Mouse (Mus musculus) heart, embryonic 11.5 days (tissue): ENCODE measurements around the gene Cct8. TPM values are rescaled to one million over a fixed set of nuclear protein-coding genes. Genes with fewer than 3 reads are reported as not detected.
A peak's percentile ranks its signal among the peaks of the same experiment; 100 is the strongest.

Experiments used
- ATAC-seq: fragments of 200-750 bp; cut with Nextera tagmentation; replicated peaks from 2 replicates; pipeline ENCODE4 v1.8.0; 2017; ENCODE audit warnings: moderate library complexity; ENCODE audit not compliant: insufficient number of reproducible peaks, low FRiP score, low TSS enrichment
- H3K27ac ChIP-seq: fragments of 300-500 bp; sonication (generic); 2 replicates; pipeline ENCODE4 v1.5.1; 2014; ENCODE audit warnings: mild to moderate bottlenecking, low read depth, low read length
- H3K27me3 ChIP-seq: fragments of 300-500 bp; sonication (generic); 2 replicates; pipeline ENCODE4 v1.6.1; 2014; ENCODE audit warnings: mild to moderate bottlenecking, low read length, mixed read lengths; ENCODE audit not compliant: control insufficient read depth, insufficient read depth
- H3K36me3 ChIP-seq: fragments of 300-500 bp; sonication (generic); 2 replicates; pipeline ENCODE4 v1.6.1; 2014; ENCODE audit warnings: mild to moderate bottlenecking, low read length, moderate library complexity, mixed read lengths; ENCODE audit not compliant: control insufficient read depth, insufficient read depth
- H3K4me1 ChIP-seq: fragments of 300-500 bp; sonication (generic); 2 replicates; pipeline ENCODE4 v1.6.1; 2014; ENCODE audit warnings: low read length; ENCODE audit not compliant: control insufficient read depth, insufficient read depth
- H3K4me2 ChIP-seq: fragments of 300-500 bp; sonication (generic); 2 replicates; pipeline ENCODE4 v1.6.1; 2014; ENCODE audit warnings: mild to moderate bottlenecking, moderate library complexity
- H3K4me3 ChIP-seq: fragments of 300-500 bp; sonication (generic); 2 replicates; pipeline ENCODE4 v1.5.1; 2014; ENCODE audit warnings: low read depth, low read length
- H3K9ac ChIP-seq: fragments of 300-500 bp; sonication (generic); 2 replicates; pipeline ENCODE4 v1.6.1; 2014; ENCODE audit warnings: mild to moderate bottlenecking, low read depth, low read length, moderate library complexity
- H3K9me3 ChIP-seq: fragments of 300-500 bp; sonication (generic); replicated peaks from 2 replicates; pipeline ENCODE4 v1.6.1; 2016; ENCODE audit warnings: low read length; ENCODE audit not compliant: control insufficient read depth
- WGBS: fragments of 180-500 bp; shearing (Covaris S2); extraction: QIAGEN DNeasy Blood & Tissue Kit; methylation state at CpG from one replicate; pipeline ENCODE4 v1.1.7; 2014; ENCODE audit not compliant: insufficient replicate concordance; 5-methylcytosine and 5-hydroxymethylcytosine counted together
- polyA plus RNA-seq: library from polyadenylated mRNA; unstranded; fragments of >200 nt; fragmentation: Nextera tagmentation; extraction: Ambion mirVana; gene quantifications from 2 replicates; pipeline ENCODE4 v1.2.1, GENCODE M21; 2014

Cct8 gene
- polyA plus RNA-seq, result 369 and 404 TPM in 2 replicates

DNA sequence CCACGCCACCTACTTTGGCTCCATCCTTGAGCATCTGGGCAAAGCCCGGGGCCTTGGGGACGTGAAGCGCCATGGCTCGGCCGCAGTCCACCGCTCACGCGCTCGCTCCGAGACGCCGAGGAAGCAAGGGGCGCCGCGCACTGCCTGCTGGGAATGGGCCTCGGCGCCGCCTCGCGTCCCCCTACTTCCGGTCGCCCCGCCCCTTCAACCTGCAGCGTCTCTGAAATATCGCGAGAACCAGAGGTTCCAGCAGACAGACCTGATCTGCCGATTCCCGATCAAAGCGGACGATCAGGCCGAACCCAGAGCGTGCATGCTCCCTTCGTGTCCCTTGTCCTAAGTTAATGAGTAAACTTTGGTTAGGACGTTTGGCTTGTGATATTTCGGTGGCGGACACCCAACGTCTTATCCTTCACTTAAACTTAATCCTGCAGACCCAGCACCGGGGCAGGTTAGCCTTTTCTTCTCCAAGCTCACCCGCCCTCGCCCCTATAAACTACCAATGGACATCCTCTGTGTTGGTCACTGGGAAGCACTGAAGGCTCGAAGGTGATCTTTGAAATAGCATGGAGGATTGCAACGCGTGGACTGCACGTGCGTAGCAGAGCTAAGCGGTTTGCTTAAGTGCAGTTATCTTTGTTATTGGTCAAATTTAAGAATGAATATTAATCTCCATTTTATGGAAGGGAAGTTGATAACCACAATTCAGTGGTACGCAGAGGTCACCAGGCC lies at the start of gene Cct8:
Cct8 (minus strand) TSS at position 158 of the 732 bp plus-strand sequence.
- H3K27ac ChIP-seq, result peak within 1 kb of the TSS; percentile 82
- no peaks in the 10 kb centered on the region for H3K27me3 ChIP-seq
- peak; percentile 93 for ATAC-seq
- peaks cover 10% of the 10 kb centered on the region for H3K4me1 ChIP-seq
- no peaks in the 10 kb centered on the region for H3K9me3 ChIP-seq
- peak within 1 kb of the TSS; percentile 89 for H3K4me2 ChIP-seq
- under 1% methylated on average over 47 of the region's 48 CpGs for WGBS
- peaks cover 11% of the 10 kb centered on the region for H3K36me3 ChIP-seq
- peak within 1 kb of the TSS; percentile 94 for H3K9ac ChIP-seq
- peak within 1 kb of the TSS; percentile 90 for H3K4me3 ChIP-seq

- H3K36me3 ChIP-seq, result no peaks in the 10 kb centered on the region
- no peak overlapping the region for H3K4me2 ChIP-seq
- H3K9me3 ChIP-seq, result no peaks in the 10 kb centered on the region
- peaks cover 4% of the 10 kb centered on the region; the same call in 1 of the 2 replicates for H3K27me3 ChIP-seq
- no peak for ATAC-seq
- WGBS, result 68% methylated on average over 10 of the region's 10 CpGs
- H3K4me3 ChIP-seq, result no peak overlapping the region
- no peaks in the 10 kb centered on the region for H3K4me1 ChIP-seq
- H3K9ac ChIP-seq, result no peak overlapping the region
- H3K27ac ChIP-seq, result no peak overlapping the region
These were observed 33.1 kb upstream of the Cct8 start for GRCm38 (mm10) chr16:87528755-87529154.

DNA sequence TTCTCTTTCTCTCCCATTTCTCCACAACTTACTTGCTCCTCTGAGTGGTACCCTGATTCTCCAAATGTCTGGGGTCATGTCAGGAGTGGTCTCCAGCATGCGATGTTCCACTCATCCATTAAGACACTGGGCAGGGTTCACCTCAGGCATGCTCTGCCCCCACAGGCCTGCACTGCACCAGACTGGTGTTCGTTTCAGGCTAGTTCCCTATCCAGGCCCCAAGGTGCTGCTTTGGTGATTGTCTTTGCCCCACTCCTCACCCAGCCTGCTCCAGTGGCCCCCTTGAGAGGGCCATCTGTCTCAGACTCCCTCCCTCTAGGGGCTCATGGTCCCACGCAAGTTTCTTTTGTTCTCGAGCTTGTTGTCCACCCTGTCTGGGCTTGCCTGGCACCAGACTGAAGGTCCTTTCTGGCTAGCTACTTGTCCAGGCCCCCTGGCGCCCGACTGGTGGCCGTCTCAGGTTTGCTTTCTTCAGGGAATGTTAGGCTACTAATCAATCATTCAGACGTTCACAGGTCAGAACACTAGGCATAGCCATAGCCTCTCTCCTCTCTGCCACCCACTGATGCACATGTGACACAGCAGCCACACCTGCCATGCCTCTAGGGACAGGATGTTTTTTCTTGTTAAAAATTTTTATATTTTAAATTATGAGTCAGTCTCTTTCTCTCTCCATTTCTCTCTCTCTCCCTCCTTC lies 32.0 kb upstream of the Cct8 start:
- peaks cover 4% of the 10 kb centered on the region; the same call in 1 of the 2 replicates for H3K27me3 ChIP-seq
- H3K9ac ChIP-seq, result no peak overlapping the region
- WGBS, result 56% methylated on average over 8 of the region's 8 CpGs
- H3K4me1 ChIP-seq, result no peaks in the 10 kb centered on the region
- H3K36me3 ChIP-seq, result no peaks in the 10 kb centered on the region
- ATAC-seq, result no peak
- no peak overlapping the region for H3K4me3 ChIP-seq
- no peaks in the 10 kb centered on the region for H3K9me3 ChIP-seq
- no peak overlapping the region for H3K4me2 ChIP-seq
- H3K27ac ChIP-seq, result no peak overlapping the region

DNA sequence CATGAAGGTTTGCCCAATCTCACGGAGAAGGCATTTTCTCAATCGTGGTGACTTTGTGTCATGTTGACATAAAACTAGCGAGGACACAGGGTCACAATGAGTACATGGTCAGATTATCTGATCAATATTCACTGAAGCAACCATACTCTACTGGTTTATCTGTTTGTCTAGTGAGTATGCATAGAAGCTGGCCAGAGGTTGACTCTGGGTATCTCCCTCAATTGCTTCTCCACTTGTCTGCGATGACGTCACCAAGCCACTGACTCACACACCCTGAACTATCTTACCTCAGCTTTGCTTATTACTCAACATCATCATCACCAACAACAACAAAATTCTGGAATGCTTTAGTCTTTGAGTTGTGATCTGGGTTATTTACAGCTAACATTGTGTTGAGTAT lies 28.6 kb upstream of the Cct8 start:
- Histone ChIP-seq H3K4me2 (no peak overlapping the region), H3K27me3 (peaks cover 4% of the 10 kb centered on the region; the same call in 1 of the 2 replicates), H3K27ac (no peak overlapping the region), H3K9ac (no peak overlapping the region), H3K4me3 (no peak overlapping the region), H3K36me3 (no peaks in the 10 kb centered on the region), H3K4me1 (no peaks in the 10 kb centered on the region), H3K9me3 (no peaks in the 10 kb centered on the region)
- 78% methylated on average over 5 of the region's 5 CpGs for WGBS
- no peak for ATAC-seq

- Histone ChIP-seq H3K27me3 (no peaks in the 10 kb centered on the region), H3K36me3 (no peaks in the 10 kb centered on the region), H3K9ac (no peak overlapping the region), H3K4me1 (0 out of 2 replicates have a peak, but pooled peaks cover under 1% of the 10 kb centered on the region), H3K27ac (no peak overlapping the region), H3K9me3 (no peaks in the 10 kb centered on the region), H3K4me2 (no peak overlapping the region), H3K4me3 (no peak overlapping the region)
- 92% methylated on average over 14 of the region's 14 CpGs for WGBS
- ATAC-seq, result no peak
These were observed 16.7 kb upstream of the Cct8 start for GRCm38 (mm10) chr16:87512331-87512730.

DNA sequence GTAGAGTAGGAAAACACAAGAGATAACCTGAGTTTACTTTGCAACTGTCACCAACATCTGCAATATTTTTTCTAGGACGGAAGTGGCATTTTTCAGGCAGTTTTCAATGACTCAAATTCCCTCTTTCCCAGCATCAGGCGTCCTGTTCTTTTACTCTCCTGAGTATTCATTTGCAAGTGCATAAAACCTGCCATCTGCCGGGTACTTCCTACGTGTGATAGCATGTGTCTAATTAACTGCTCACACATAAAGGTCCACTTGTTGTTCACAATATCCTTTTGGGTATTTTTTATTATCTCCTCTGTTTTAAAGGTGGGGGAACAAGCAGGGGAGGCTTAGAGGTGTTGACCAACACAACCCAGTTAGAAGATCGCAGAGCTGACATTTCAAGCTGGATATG lies 16.0 kb upstream of the Cct8 start:
- ATAC-seq, result no peak

DNA sequence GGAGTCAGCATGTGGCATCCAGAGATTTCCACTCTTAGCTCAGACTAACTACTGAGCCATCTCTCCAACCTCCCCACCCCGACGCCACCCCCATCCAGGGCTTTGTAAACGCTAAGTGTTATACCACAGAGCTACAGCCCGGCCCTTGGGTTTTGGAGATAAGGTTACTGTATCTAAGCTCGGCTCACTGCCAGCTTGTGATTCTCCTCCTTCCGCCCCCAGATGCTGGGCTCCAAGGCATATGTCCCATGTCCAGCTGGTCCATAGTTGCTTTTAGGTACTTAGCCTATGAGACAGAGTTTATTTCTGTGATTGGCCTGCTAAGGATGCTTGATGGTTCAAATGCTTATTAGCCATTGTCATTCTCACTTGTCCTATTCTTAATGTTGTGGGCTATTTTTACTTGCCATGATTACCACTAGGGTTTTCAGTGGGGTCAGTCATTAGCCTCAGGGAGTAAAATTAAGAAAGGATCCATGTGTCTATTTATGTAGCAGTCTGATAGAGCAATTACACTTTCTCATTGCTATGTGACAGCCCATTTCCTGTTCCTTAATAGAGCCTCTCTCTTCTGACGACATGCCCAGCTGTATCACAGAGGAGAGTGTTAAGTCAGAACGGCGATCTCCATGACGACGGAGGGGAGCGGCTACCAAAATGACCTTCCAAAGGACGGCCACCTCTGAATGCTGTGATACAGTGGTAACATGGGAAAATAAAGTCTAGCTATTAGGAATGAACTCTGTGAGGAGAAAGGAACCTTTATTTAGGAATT lies 5.8 kb upstream of the Cct8 start:
- peak; percentile 79 for ATAC-seq
- Histone ChIP-seq H3K36me3 (no peaks in the 10 kb centered on the region), H3K27me3 (no peaks in the 10 kb centered on the region), H3K4me3 (no peak overlapping the region), H3K9ac (no peak overlapping the region), H3K27ac (peak overlapping the region; percentile 70), H3K4me2 (peak overlapping the region; percentile 25), H3K4me1 (peaks cover 12% of the 10 kb centered on the region), H3K9me3 (no peaks in the 10 kb centered on the region)
- WGBS, result 18% methylated on average over 13 of the region's 13 CpGs

More for the DNA sequence above, 16.0 kb upstream of the Cct8 start:
- Histone ChIP-seq H3K4me2 (no peak overlapping the region), H3K4me3 (no peak overlapping the region), H3K36me3 (no peaks in the 10 kb centered on the region), H3K4me1 (no peaks in the 10 kb centered on the region), H3K9ac (no peak overlapping the region), H3K9me3 (no peaks in the 10 kb centered on the region), H3K27ac (no peak overlapping the region), H3K27me3 (no peaks in the 10 kb centered on the region)
- 72% methylated on average over 5 of the region's 5 CpGs for WGBS

GRCm38 (mm10) chr16:87499556-87499955 lies 3.9 kb upstream of the Cct8 start:
- Histone ChIP-seq H3K9me3 (no peaks in the 10 kb centered on the region), H3K27ac (no peak overlapping the region), H3K27me3 (no peaks in the 10 kb centered on the region), H3K9ac (no peak overlapping the region), H3K36me3 (no peaks in the 10 kb centered on the region), H3K4me1 (peaks cover 15% of the 10 kb centered on the region), H3K4me2 (no peak overlapping the region), H3K4me3 (no peak overlapping the region)
- no peak for ATAC-seq
- 52% methylated on average over 6 of the region's 6 CpGs for WGBS
